Mouse (Mus musculus): ENCODE measurements around the gene Tnrc18.

- TF ChIP-seq POLR2A (IDR thresholded peaks at IDR 0.05; ENCODE audit: insufficient read depth, low read depth, low read length) (no peak), CTCF (IDR thresholded peaks at IDR 0.05; ENCODE audit: insufficient read depth, low read depth, low read length) (no peak)
Measured at GRCm38 (mm10) chr5:142812976-142813721, 4.3 kb downstream of the Tnrc18 start.
